Mouse (Mus musculus): ENCODE results near the gene Fcer1g. TPM values are rescaled to one million over a fixed set of nuclear protein-coding genes. Genes with fewer than 3 reads are reported as not detected.

Gene Fcer1g
- polyA plus RNA-seq, 1 experiment from 2014 or later: 12.7 TPM

DNA sequence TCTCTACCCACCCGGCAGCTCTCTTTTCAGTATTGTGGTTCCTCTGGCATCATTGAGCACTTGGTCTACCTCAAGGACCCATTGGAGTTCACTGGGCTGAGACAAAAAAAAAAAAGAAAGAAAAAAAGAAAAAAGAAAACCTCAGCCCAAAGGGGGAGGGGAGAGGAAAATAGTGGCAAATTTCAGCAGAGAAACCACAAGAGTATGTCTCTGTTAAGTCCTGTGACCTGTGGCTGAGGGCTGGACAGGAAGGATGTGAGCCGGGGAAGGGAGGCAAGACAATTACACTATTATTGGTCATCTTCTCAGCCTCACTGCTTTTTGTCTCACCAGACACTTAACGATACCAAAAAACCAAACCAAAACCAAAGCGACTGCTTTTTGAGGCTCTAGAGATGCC is 2.3 kb downstream of the Fcer1g start:
- H3K36me3 ChIP-seq: peaks cover 36% of the 10 kb centered on the region
- WGBS: 73% methylated on average over 4 of the region's 4 CpGs
- DNase-seq (ENCODE audit: low spot score): no peak

DNA sequence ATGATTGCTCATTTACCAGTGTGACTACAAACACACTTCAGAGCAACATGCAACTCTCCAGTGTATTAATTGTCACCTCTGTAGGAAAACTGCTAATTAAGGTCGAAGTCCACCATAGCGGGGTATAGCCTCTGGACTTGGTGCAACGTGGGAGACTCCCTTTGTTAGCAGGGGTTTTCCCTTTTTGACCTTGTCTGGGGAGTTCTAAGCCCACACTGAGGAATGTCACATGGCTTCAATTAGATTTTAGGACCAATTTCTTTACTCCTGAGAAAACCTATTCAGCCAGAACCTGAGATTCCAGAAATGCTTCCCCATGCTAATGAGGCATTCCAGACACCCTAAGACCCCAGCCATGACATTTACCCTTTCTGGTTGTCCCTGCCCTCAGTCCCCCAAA is 4.0 kb downstream of the Fcer1g start:
- 53% methylated on average over 3 of the region's 3 CpGs for WGBS
- Histone ChIP-seq H3K4me3 (no peak overlapping the region), H3K9me3 (replicated peaks) (no peaks in the 10 kb centered on the region), H3K27ac (replicated peaks) (peak overlapping the region; percentile 59), H3K27me3 (ENCODE audit: low read depth, poor library complexity, severe bottlenecking) (no peaks in the 10 kb centered on the region), H3K4me1 (peaks cover 31% of the 10 kb centered on the region), H3K36me3 (peaks cover 20% of the 10 kb centered on the region)
- DNase-seq (ENCODE audit: low spot score): no peak

More for the DNA sequence above, 2.3 kb downstream of the Fcer1g start:
- Histone ChIP-seq H3K4me3 (no peak overlapping the region), H3K4me1 (peaks cover 29% of the 10 kb centered on the region), H3K9me3 (replicated peaks) (no peaks in the 10 kb centered on the region), H3K27ac (replicated peaks) (no peak overlapping the region), H3K27me3 (ENCODE audit: low read depth, poor library complexity, severe bottlenecking) (no peaks in the 10 kb centered on the region)

DNA sequence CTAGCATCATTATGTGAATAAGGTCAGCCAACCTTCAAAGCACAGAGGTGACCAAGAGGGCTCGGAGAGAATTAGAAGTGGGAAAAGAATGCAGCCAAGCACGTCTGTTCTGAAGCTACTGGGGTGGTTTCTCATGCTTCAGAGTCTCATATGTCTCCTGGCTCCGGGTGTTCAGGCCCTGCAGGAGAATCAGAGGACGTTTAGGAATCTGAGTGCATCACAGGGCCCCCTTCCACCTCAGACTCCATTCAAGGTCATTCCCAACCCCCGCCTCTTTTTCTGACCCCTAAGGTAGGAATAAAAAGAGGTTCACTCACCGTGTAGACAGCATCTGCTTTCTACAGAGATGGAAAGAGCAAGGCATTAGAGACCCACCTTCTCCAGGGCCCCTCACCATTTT is 4.4 kb downstream of the Fcer1g start:
- DNase-seq (ENCODE audit: low spot score): no peak
- peak overlapping the region; percentile 59 for H3K27ac ChIP-seq (replicated peaks)

DNA sequence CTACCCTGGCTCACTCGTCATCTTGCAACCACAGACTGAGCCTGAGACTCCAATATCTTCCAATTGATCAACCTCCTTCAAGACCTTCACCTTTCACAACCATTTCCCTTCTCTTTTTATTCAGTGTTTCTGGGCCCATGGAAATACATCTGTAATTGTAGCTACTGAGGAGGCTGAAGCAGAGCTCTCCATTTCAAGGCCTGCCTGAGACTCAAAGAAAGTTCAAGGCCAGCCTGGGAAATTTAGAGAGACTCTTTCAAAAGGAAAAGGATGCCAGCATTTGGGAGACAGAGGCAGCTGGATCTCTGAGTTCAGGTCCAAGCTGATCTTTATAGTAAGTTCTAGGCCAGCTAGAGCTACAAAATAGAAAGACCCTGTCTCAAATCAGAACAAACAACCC is 6.3 kb downstream of the Fcer1g start:
- Histone ChIP-seq H3K27ac (replicated peaks) (no peak overlapping the region), H3K9me3 (replicated peaks) (no peaks in the 10 kb centered on the region), H3K4me1 (peaks cover 33% of the 10 kb centered on the region), H3K27me3 (ENCODE audit: low read depth, poor library complexity, severe bottlenecking) (no peaks in the 10 kb centered on the region), H3K4me3 (no peak overlapping the region), H3K36me3 (no peaks in the 10 kb centered on the region)
- WGBS: 85% methylated on average over 1 of the region's 1 CpGs
- no peak for DNase-seq (ENCODE audit: low spot score)

More for the DNA sequence above, 4.4 kb downstream of the Fcer1g start:
- Histone ChIP-seq H3K4me1 (peaks cover 31% of the 10 kb centered on the region), H3K27me3 (ENCODE audit: low read depth, poor library complexity, severe bottlenecking) (no peaks in the 10 kb centered on the region), H3K9me3 (replicated peaks) (no peaks in the 10 kb centered on the region), H3K4me3 (no peak overlapping the region), H3K36me3 (peaks cover 15% of the 10 kb centered on the region)
- 41% methylated on average over 6 of the region's 6 CpGs for WGBS

DNA sequence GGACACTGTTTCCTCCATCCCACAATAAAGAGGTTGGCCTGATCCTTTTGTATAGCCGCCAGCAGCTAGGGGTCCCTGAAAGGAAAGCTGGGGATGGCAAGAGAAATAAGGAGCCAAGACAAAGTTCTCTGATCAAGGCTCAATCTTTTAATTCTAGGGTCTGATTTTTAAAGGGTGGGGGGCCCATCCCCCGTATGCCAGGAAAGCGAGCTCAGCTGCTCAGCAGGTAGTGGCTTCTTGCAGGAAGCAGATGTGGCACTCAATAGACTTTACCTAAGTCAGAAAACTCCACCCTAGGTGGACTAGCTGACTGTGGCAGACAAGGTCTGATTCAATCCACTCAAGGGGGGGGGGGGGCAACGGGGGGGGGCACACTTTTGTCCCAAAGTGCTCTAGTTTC is 7.4 kb downstream of the Fcer1g start:
- 46% methylated on average over 4 of the region's 4 CpGs for WGBS
- H3K9me3 ChIP-seq (replicated peaks): no peaks in the 10 kb centered on the region

DNA sequence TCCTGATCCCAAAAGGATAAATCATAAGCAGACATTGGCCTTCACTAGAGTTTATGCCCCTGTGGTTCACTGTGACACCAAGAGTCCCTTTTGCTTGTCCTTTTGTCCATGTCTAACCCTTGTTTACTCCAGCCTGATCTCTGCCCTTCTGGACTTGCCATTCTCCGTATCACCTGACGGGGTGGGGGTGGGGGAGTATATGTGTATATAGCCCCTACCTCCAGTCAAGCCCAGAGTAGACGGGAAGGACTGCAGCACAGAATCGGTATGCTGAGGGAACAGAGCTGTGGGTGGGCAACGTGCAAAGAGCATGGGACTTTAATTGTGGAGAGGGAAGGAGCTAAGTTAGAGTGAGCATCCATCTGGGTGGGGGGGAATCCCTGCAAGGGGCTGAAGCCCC is 9.3 kb downstream of the Fcer1g start, which contains the start of gene Apoa2:
Gene Apoa2 (plus strand): TSS at position 198 of the 400 bp plus-strand sequence.
- H3K4me3 ChIP-seq: no peak within 1 kb of the TSS
- no peak within 1 kb of the TSS for H3K27ac ChIP-seq (replicated peaks)
- peaks cover 8% of the 10 kb centered on the region for H3K36me3 ChIP-seq
- H3K4me1 ChIP-seq: peaks cover 35% of the 10 kb centered on the region
- H3K9me3 ChIP-seq (replicated peaks): no peaks in the 10 kb centered on the region
- WGBS: 87% methylated on average over 5 of the region's 5 CpGs
- H3K27me3 ChIP-seq (ENCODE audit: low read depth, poor library complexity, severe bottlenecking): no peaks in the 10 kb centered on the region
- no peak for DNase-seq (ENCODE audit: low spot score)

More for the DNA sequence above, 7.4 kb downstream of the Fcer1g start:
- Histone ChIP-seq H3K4me3 (no peak overlapping the region), H3K36me3 (no peaks in the 10 kb centered on the region), H3K4me1 (peaks cover 38% of the 10 kb centered on the region), H3K27me3 (ENCODE audit: low read depth, poor library complexity, severe bottlenecking) (no peaks in the 10 kb centered on the region), H3K27ac (replicated peaks) (no peak overlapping the region)
- no peak for DNase-seq (ENCODE audit: low spot score)

DNA sequence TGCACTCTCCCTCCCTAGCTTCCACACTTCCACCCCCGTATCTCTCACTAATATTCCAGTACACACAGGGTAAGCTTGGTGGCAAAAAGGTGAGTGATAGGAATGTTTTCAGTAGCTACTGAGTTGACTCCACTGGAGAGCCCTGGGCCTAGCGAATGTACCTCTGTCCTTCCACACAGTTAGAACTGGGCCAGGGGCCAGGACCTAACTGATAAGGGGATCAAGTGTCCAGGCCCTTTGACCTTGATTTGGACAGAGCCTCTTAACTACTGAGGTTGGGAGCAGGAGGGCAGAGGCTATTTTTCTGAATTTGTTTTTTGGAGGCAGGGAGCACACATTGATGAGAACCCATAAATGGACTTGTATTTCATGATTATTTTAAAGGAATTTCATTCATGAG is 10.4 kb downstream of the Fcer1g start:
- H3K27me3 ChIP-seq (ENCODE audit: low read depth, poor library complexity, severe bottlenecking): no peaks in the 10 kb centered on the region
- H3K4me3 ChIP-seq: no peak overlapping the region
- peaks cover 18% of the 10 kb centered on the region for H3K36me3 ChIP-seq
- no peak for DNase-seq (ENCODE audit: low spot score)
- 88% methylated on average over 2 of the region's 2 CpGs for WGBS
- H3K9me3 ChIP-seq (replicated peaks): no peaks in the 10 kb centered on the region
- peaks cover 26% of the 10 kb centered on the region for H3K4me1 ChIP-seq
- no peak overlapping the region for H3K27ac ChIP-seq (replicated peaks)

DNA sequence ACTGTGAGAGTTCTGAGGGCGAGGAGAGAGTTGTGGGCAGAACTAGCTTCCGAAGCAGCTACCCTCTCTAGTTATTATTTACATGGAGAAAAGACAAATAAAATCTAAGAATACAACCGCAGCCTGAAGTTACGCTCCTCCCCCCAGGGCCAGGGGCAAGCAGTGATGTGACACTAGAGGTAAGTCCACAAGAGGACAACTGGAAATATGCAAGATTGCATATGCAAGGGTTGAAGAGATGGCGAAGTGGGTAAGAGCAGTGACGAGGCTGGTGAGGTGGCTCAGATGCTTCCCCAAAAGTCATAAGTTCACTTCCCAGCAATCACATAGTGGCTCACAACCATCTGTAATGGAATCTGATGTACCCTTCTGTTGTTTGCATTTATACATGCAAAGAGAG is 11.0 kb downstream of the Fcer1g start:
- no peaks in the 10 kb centered on the region for H3K9me3 ChIP-seq (replicated peaks)
- H3K27ac ChIP-seq (replicated peaks): peak overlapping the region; percentile 85

DNA sequence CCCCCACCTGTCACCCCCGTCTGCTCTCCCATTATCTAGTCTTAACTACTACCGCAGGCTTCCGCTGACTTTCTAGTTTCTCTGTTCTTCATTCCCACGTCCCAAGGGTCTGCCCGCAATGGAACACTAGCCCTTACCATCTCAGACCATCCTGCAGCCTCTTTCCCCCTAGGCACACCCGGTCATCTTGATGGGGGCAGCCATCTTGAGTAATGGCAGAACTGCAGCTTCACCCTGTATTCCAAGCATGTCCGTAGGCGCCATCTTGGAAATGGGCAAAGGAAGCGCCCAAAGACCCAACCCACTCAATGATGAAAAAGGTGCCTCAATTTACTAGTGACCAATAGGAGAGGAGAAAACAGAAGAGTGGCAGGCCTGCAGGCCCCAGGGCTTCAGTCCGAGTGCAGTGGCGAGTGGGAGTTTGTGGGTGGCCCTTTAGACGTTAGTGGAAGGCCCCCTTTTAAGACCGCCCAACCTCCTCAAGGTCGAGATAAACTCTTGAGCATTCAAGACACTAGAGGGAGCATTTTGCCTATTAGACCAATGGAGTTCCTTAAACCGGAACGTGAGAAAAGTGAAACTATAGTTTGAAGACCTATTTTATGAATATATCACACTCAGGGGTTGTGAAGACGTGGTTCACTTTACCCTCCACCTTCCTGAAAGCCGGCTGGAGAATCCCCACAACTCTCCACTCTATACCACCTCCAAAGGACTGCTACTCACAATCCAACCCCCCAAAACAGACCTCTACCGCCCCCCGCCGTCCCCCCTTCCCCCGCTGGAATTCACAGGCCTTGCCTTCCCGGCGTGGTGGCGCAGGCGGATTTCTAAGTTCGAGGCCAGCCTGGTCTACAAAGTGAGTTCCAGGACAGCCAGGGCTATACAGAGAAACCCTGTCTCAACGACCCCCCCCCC is 11.7 kb downstream of the Fcer1g start, which contains the start of gene Tomm40l:
Gene Tomm40l (minus strand): TSS at position 277 of the 918 bp plus-strand sequence.
- Histone ChIP-seq H3K27ac (replicated peaks) (peak within 1 kb of the TSS; percentile 85), H3K36me3 (peaks cover 27% of the 10 kb centered on the region), H3K4me3 (peak within 1 kb of the TSS; percentile 66), H3K4me1 (peaks cover 22% of the 10 kb centered on the region), H3K9me3 (replicated peaks) (no peaks in the 10 kb centered on the region), H3K27me3 (ENCODE audit: low read depth, poor library complexity, severe bottlenecking) (no peaks in the 10 kb centered on the region)
- DNase-seq (ENCODE audit: low spot score): peak; percentile 93
- WGBS: 4% methylated on average over 28 of the region's 28 CpGs

More for the DNA sequence above, 11.0 kb downstream of the Fcer1g start:
- peak overlapping the region; percentile 66 for H3K4me3 ChIP-seq
- WGBS: 85% methylated on average over 6 of the region's 6 CpGs
- peaks cover 24% of the 10 kb centered on the region for H3K36me3 ChIP-seq
- H3K27me3 ChIP-seq (ENCODE audit: low read depth, poor library complexity, severe bottlenecking): no peaks in the 10 kb centered on the region
- DNase-seq (ENCODE audit: low spot score): no peak
- H3K4me1 ChIP-seq: peaks cover 22% of the 10 kb centered on the region

DNA sequence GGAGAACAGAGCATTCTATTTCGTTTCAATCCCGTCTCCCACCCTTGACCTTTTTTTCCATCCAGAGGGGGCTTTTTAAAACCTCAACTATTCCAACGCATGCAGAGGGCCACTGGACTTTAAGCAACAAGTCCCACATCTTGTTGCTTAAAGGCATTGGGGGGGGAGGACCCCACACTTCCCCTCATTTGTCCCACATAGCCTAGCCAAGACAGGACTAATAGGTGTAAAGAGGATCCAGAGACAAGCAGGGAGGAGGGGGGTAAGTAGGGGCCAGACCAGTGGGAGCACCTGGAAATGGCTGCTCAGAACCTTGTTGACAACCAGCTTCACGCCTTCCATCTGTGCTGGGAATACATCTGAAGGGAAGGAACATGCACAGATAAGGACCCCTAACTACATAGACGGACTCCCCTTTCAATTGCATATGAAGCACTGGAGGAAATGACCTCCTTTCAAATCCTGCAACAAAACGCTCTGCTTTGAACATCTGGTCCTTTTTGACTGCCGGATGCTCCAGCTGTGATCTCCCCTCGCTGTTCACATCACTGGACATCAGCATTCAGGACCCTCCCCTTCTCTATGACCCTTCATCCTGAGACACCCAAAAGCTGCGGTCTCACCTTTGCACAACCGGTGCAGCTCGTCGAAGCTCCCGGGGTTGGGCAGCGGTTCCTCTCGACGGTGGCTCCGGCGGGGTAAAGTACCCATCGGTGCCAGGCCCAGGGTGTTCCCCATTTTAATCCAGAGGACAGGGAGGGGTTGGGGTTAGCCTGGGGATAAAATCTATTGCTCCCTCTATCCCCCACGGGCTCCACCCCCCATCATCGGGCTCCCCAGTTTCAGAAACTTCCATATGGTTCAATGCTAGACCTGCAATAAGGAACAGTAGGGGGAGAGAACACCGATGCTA is 12.6 kb downstream of the Fcer1g start:
- H3K9me3 ChIP-seq (replicated peaks): no peaks in the 10 kb centered on the region
- 9% methylated on average over 22 of the region's 22 CpGs for WGBS

DNA sequence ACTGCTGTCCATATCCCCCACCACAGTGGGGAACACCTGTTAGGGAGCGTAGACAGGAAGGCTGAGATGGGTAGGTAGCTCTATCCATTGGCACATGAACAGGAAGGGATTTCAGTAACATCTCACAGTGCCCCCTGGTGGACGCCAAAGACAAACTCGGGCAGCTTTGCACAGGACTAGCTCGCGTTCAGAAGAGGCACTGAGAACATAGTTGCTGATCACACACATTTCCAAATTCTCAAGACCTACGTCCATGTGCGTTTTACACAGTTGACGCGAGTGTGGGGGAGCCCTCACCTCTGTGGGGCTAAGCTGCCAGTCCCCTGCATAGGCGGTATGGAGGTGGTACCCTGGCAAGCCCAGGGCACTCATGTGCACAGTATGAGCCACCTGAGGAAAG is 13.3 kb downstream of the Fcer1g start:
- H3K27me3 ChIP-seq (ENCODE audit: low read depth, poor library complexity, severe bottlenecking): no peaks in the 10 kb centered on the region
- H3K9me3 ChIP-seq (replicated peaks): no peaks in the 10 kb centered on the region
- 11% methylated on average over 10 of the region's 10 CpGs for WGBS
- H3K4me3 ChIP-seq: peak overlapping the region; percentile 66
- H3K4me1 ChIP-seq: peaks cover 19% of the 10 kb centered on the region
- DNase-seq (ENCODE audit: low spot score): peak; percentile 88
- peaks cover 29% of the 10 kb centered on the region for H3K36me3 ChIP-seq
- no peak overlapping the region for H3K27ac ChIP-seq (replicated peaks)

More for the DNA sequence above, 12.6 kb downstream of the Fcer1g start:
- peaks cover 29% of the 10 kb centered on the region for H3K36me3 ChIP-seq
- peak; percentile 28 for DNase-seq (ENCODE audit: low spot score)
- peak overlapping the region; percentile 85 for H3K27ac ChIP-seq (replicated peaks)
- peak overlapping the region; percentile 66 for H3K4me3 ChIP-seq
- H3K4me1 ChIP-seq: peaks cover 21% of the 10 kb centered on the region
- H3K27me3 ChIP-seq (ENCODE audit: low read depth, poor library complexity, severe bottlenecking): no peaks in the 10 kb centered on the region

DNA sequence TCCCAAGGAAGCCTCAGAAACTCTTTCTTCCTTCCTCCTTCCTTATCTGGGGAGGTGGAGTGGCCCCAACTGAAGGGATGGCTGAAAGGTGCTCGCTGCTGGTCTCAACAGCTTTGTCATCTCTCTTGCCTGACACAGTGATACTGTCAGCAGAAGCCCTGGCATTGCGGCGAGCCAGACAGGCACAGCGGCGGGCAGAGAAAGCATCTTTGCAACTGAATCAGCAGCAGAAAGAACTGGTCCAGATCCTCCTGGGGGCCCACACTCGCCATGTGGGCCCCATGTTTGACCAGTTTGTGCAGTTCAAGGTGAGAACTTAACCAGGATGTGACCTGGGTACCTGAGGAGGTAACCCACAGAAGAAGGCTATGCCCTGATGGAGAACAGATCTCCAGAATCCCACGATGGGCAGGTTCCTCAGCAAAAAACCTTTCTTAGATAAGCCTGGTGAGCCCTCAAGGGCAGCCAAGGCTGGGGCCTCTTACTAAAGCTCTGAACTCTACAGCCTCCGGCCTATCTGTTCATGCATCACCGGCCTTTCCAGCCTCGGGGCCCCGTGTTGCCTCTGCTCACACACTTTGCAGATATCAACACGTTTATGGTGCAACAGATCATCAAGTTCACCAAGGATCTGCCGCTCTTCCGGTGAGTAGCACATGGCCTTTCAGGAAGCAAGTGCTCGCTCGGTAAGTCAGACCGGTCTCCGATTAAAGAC is 17.8 kb downstream of the Fcer1g start:
- no peaks in the 10 kb centered on the region for H3K27me3 ChIP-seq (ENCODE audit: low read depth, poor library complexity, severe bottlenecking)
- H3K4me3 ChIP-seq: no peak overlapping the region
- peaks cover 18% of the 10 kb centered on the region for H3K4me1 ChIP-seq
- no peak for DNase-seq (ENCODE audit: low spot score)
- H3K27ac ChIP-seq (replicated peaks): no peak overlapping the region
- H3K9me3 ChIP-seq (replicated peaks): no peaks in the 10 kb centered on the region
- H3K36me3 ChIP-seq: peaks cover 29% of the 10 kb centered on the region
- 92% methylated on average over 18 of the region's 18 CpGs for WGBS
